Mouse (Mus musculus) kidney, postnatal 36 days (tissue): ENCODE results near the gene Zdhhc24.
A peak's percentile ranks its signal among the peaks of the same experiment; 100 is the strongest.

ENCODE experiments used
- DNase-seq, 2 experiments: peaks; one replicate each; pipeline ENCODE4 v3.0.0; 2021 to 2022; ENCODE audit warnings: mixed read lengths in 2 of 2

Zdhhc24 gene

DNA sequence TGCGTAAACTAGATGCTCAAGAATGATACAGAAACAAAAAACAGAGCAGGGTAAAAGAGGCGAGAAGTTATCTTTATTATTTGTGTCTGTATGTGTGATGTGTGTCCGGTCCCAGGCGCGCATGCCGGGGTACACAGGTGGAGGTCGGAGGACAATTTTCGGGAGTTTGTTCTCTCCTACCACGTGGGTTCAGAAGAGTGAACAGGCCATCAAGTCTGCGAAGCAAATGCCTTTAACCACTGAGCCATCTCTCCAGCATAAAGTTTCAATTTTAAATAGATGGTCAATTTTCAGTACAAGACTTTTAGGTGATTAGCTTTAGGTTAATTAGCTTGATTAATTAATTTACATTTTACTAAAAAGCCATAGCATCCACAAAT is 846 bp downstream of the Zdhhc24 start:
- no peak for DNase-seq

DNA sequence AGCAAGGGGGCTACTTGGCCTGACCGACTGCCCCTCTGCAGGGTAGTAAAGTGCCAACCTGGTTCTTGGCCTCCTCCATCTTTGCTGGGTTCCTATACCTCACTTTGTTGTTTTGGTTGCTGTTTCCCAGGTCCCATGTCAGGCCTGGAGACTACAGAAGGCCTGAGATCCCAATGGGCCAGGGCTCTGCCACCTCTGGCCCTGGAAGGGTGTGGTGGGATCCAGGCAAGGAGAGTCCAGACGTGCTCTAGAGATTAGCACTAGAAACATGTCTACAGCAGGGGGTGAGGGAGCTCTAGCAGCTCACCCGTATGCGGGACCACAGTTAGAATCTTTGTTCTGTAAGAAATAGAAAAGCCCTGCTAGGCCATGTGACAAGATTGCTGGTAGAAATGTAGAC is 5.5 kb downstream of the Zdhhc24 start:
- DNase-seq, result no peak

DNA sequence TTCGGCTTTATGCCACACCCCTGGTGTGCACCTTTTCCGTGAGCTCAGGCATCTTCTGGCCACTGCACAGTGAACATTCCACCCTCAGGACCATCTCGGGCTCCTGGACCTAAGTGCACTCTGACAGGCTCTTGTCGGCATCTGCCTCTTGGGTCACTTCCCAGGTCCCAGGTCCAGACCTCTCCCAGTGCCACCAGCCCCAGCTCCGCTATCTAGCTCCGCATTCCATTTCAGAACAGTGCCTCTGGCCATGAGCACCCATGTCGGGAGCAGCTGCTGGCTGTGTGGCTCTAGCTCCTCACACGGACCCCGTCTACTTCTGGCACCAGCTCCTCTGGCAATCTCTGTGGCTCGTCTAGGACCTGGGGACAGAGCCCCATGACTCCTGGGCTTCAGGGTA is 11.3 kb downstream of the Zdhhc24 start:
- DNase-seq, result no peak

DNA sequence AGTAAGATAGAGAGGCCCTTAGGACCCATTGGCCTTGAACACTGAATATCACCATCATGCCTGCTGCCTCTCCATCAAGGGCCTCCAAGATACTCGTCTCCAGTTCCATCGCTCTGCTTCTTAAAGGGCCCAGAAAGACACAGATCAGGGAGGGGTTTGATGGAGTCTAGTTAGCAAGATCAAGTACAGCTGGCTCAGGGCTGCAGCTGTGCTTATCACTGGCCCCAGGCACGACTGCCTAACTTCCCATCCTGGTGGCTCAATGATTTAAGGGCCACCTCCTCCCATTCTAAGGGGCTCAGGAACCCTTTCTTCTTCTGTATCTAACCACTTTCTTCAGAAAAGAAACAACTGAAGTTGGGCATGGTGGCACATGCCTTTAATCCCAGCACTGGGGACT is 13.3 kb downstream of the Zdhhc24 start:
- DNase-seq, result no peak

DNA sequence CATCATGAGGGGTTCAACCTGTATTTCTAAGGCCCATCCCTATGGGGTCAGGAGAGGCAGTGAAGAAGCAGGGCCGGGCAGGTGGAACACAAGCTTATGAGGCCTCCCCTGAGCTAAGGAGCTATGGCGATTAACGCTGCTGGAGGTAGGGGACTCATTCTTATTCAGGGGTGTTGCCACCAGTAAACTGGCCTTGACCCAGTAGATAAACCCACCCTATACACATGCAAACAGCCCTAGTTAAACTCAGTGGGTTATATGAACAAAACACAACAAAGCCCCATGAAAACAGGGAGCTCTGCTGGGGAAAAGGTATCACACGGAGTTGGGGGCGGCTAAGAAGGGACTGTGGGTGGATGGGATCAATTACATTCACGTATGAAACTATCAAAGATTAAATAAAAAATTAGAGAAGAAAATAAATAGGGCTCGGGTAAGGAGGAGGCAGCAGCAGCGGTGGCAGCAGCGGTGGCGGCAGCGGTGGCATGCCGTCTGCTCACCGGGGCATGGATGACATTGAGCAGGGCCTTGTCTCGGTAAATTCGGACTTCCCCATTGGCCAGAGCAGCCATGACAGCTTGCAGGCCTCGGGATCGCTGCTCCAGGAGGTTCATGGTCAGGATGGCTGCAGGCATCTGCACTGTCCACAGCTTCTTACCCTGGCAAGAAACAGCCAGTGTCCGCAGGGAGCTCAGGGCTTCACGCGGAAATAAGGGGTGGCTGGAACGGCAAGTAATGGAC is 18.5 kb downstream of the Zdhhc24 start:
- DNase-seq, result no peak

DNA sequence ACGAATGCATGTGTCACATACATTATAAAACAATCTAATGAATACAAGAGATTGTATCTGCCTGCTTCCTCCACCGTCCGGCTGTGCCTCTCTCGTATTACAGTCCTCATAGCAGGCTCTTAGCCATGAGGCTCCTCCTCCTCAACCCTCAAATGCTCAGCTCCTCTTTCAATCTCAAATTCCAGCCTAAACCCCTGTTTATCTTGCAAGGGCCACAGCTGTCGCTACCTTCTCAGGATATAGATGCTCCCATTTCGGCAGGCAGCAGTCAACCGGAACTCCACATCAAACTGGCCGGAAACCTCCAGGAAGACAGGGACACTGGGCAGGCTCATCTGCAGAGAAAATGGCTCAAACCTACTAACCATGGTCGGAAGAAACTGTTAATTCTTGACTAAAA is 20.5 kb downstream of the Zdhhc24 start:
- DNase-seq, result no peak

DNA sequence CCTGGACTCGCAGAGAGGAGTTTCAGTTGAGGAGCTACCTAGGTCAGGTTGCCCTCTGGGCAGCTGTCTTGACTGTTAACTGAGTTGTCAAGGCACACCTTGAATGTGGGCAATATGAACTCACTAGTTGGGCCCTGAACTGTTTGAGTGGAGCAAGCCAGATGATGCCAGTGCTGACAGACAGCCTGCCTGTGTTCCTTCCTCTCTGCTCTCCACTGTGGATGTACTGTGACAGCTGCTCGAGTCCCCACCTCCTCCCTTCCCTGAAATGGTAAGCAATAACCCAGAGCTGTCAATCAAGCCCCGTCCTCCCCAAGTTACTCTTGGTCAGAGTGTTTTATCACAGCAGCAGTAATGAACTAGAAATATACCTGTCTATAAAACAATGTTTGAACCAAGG is 21.4 kb downstream of the Zdhhc24 start:
- DNase-seq, result no peak

DNA sequence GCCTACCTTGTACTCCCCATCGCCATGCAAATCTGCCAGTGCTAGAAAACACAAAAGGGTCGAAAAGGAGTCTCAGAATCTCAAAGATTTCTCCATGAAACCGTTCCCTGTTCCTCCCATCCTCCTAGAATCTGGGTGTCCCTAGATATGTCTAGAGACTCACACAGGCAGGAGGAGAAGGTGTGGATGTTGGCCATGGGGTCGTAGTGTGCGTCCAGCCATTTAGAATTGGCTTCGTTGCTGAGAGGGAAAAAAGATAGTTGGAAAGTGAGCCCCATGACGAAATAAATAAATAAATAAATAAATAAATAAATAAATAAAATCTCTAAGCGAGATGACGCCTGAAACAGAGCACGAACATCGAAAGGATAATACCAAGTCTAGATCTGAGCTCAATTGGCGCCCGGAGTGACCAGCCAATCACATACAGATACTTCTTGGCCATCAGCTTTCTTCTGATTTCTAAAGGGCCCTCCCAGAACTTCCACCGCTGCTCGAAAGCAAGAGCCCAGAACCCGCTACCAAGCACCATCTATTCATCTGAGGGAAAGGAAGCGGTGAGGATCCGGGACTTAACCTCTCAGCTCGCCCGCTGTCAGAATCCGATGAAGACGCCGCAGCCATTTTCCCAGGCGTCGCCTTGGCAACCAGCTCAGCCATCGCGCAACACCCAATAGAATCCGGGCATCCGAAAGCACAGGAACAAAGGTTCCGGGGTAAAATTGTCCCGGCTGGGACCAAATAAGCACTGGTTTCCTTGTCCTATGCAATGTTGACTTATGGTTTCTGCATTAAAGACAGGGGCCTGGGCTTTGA is 27.7 kb downstream of the Zdhhc24 start, which contains the start of gene Bbs1:
TSS of gene Bbs1 (minus strand) at position 650 of the 816 bp plus-strand sequence.
- peak; percentile 80 to 90 for DNase-seq

DNA sequence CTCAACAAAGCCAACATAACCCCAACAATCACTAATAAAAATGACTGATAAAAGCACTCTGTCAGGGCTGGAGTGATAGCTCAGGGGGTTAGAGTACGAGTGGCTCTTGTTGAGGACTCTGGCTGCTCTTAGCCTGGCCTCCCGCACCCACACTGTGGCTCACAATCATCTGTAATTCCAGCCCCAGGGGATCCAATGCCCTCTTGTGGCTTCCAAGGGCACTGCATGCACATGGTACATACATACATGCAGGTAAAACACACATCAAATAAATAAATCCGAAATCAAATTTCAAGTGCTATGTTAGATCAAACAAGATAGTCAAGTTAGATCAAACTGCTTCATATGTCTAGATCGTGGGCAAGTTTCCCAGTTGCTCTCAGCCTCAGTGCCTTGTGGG is 29.6 kb downstream of the Zdhhc24 start:
- DNase-seq, result peak; percentile 31 to 69

DNA sequence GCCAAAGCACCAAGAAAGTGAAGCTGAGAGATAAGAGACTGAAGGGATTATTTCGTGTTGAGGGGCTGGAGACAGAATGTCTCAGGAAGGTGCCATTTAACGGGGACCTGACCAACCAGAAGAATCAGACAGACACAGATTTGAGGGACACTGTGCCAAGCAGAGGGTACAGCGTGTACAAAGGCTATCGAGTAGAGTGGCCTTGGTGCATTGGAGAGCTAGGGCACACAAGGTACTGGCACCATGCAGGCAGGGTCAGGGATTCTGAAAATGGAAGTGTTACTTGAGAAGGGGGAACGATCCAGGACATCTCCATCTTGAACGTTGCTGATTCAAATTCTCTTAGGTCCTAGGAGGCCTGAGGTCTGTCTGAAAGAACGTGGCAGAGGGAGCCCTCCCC is 30.9 kb downstream of the Zdhhc24 start:
- DNase-seq, result no peak

DNA sequence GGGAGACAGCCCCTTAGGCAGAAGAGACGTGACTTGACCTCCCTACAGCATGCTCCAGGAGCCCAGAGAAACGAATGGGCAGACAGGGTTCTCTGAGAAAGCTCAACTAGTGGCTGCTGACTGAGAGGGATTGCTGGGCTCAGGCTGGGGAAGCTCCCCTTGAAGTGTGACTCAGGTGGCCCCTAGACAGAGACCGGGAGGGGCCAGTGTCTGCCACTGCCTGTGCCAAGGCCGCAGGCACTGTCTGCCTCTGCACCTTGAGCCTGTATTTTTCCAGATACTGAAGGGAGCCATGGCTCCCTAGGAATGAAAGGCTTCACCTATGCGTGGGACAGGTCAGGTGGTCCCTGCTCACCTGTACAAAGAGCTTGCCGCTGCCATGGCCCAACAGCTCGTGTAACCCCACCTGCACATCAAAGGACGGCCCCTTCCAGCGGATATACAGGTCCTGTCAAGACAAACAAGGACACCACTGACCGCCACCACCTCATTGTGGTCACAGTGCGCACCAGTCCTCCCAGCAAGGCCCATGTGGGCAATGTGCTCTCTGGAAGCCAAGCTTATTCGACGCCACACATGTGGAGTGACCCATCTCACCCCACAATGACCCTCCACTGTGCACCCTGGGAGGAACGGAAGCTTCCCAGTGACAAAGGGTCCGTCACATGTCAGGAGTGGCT is 37.6 kb downstream of the Zdhhc24 start:
- no peak for DNase-seq

DNA sequence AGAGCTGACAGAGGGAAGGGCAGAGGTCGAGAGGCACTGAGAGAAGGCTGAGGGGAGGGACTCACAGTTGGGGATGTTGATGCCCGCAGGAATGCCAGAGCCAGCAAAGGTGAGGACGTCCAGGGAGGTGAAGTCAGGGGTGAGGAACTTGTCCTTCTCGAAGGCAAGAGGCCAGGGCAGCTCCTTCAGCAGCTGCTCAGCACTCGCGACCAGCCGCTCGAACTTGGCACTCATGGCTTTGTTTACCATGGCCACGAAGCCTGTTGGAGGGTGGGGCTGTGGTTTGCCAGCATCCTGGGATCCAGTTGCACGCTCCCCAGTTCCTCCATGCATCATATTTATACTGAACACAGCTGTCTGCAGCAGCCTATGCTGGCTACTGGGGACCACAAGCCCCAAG is 38.4 kb downstream of the Zdhhc24 start:
- DNase-seq, result no peak

DNA sequence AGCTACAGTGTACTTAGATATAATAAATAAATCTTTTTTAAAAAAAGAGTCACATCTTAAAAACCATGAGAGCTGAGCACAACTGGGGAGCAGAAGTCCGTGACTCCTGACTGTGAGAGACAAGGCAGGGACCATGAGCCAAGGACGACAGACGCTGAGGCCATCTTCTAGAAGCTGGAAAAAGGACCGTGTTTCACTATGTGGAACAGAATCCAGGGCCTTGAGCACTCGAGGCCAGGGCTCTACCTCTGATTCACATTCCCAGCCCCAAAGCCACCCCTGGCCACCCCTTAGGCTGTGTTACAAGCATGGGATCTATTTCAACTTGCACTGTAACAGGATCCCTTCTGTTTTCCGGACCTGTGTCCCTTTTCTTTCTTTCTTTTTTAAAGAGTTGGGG is 41.2 kb downstream of the Zdhhc24 start:
- DNase-seq, result no peak

DNA sequence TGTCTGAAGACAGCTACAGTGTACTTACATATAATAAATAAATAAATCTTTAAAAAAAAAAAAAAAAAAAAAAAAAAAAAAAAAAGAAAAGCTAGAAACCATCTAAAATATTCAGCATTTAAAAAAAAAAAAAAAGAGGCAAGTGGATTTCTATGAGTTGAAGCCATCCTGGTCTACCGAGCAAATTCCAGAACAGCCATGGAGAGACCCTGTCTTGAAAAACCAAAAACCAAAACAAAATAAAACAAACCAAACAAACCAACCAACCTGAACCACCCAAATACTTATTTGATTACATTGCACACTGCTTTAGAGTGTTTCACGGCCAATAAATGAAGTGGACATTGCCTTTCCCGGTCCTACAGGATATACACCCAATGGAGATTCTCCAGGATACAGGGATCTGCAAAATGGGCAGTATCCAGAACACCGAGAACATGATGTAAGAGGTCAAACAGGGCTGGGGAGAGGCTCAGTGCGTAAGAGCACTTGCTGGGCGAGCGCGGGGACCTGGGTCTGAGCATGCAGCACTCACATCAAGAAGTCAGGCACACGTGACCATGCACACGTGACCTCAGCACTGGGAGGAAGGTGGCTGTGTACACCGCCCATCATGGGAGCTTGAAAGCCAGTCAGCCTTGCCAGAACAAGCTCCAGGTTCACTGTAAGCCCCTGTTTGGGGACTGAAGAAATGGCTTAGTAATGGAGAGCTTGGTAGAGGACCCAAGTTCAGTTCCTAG is 46.8 kb downstream of the Zdhhc24 start:
- DNase-seq, result no peak

DNA sequence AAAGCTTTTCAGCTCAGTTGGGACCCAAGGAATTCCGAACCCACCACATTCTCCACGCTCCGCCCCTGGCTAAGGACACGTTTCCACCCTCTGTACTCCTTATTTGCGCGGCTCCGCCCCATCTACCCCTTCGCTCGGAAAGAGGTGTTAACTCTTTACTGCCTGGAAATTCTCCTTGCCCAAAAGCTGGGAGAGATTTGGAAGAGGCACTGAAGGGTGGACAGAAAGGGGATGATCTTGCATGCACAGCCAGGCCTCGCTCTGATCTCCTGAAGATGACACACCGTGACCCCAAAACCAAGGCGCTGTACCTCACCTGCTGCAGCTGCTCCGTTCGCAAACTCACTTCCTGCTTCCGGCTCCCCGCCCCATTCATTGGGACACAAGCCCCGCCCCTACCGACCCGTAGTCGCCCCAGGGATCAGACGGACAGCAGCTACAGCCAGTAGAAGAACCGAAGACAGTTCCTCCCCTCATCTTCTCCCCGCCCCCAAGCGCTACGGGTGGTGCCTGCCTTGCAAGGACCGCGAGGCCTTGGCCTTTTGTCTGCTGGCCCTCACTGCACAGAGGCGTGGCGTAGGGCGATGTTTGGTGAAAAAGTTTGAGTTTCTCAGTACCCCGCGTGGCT is 49.5 kb downstream of the Zdhhc24 start, which contains the start of gene Dpp3:
TSS of gene Dpp3 (minus strand) at position 384 of the 628 bp plus-strand sequence.
- peak; percentile 99 to 100 for DNase-seq

DNA sequence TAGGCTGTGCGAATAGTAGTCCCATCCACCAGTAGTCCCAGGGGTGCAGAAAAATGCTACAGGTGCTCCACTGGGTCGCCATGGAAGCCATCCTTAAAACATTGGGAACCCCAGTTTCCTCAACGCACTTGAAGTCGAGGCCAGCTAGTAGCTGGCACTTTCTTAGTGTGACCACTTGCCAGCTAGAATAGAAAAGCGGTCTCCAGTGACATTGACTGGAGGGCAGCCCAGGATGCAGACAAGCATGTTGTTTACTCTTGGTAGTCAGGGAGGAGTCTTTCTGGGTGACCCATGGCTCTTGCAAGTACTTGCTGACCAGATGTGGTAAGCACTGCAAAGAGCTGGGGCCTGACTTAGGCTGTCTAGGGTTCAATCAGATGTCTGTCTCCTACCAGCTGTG is 50.3 kb downstream of the Zdhhc24 start:
- no peak for DNase-seq
